Mouse (Mus musculus): Measurements from ENCODE around the gene Slc12a3.
"Not testable (repeated sequence)": the region's sequence is repeated elsewhere in the genome, so short reads cannot be mapped to it uniquely, and the experiment has no call there.

- TF ChIP-seq CTCF (IDR thresholded peaks at IDR 0.05; ENCODE audit: borderline replicate concordance, insufficient read depth, low read depth, low read length); POLR2A (IDR thresholded peaks at IDR 0.05; ENCODE audit: borderline replicate concordance, insufficient read depth, low read length): not testable (repeated sequence)
Observed at GRCm38 (mm10) chr8:94399957-94400356, 71.0 kb downstream of the Slc12a3 start.

Measured in cerebellum, adult 2 months (tissue).